Mouse (Mus musculus): Measurements from ENCODE around the gene Npm3. TPM values are rescaled to one million over a fixed set of nuclear protein-coding genes. Genes with fewer than 3 reads are reported as not detected.
A peak's percentile ranks its signal among the peaks of the same experiment; 100 is the strongest.

Npm3 gene
- polyA plus RNA-seq, 1 experiment, result 68.2 TPM

GRCm38 (mm10) chr19:45747028-45747867, 2.1 kb downstream of the Npm3 start:
- Histone ChIP-seq H3K27me3 (ENCODE audit: control insufficient read depth, insufficient read depth, low read length) (peaks cover 14% of the 10 kb centered on the region), H3K27ac (ENCODE audit: insufficient read depth, low read length) (no peak overlapping the region), H3K4me3 (ENCODE audit: extremely low read depth, insufficient read depth, insufficient read length) (no peak overlapping the region), H3K4me1 (ENCODE audit: control insufficient read depth, insufficient read depth, insufficient read length) (peaks cover 13% of the 10 kb centered on the region), H3K36me3 (ENCODE audit: control insufficient read depth, insufficient read depth, low read length) (peaks cover 8% of the 10 kb centered on the region)
- DNase-seq (ENCODE audit: low read depth in 1 of 2, low spot score in 2 of 2), result peak; percentile 67 to 77
- TF ChIP-seq CTCF (IDR thresholded peaks at IDR 0.05; ENCODE audit: extremely low read depth, insufficient read depth, insufficient read length, insufficient replicate concordance), result peak; percentile 64; the same call in 1 of the 2 replicates
- TF ChIP-seq POLR2A (IDR thresholded peaks at IDR 0.05; ENCODE audit: low read depth, low read length), result no peak
- WGBS, result 48% methylated on average over 11 of the region's 11 CpGs

GRCm38 (mm10) chr19:45746153-45747020, 3.0 kb downstream of the Npm3 start:
- TF ChIP-seq POLR2A (IDR thresholded peaks at IDR 0.05; ENCODE audit: low read depth, low read length) (no peak), CTCF (IDR thresholded peaks at IDR 0.05; ENCODE audit: extremely low read depth, insufficient read depth, insufficient read length, insufficient replicate concordance) (peak; percentile 74; the same call in 1 of the 2 replicates)
- Histone ChIP-seq H3K27ac (ENCODE audit: insufficient read depth, low read length) (no peak overlapping the region), H3K36me3 (ENCODE audit: control insufficient read depth, insufficient read depth, low read length) (peaks cover 3% of the 10 kb centered on the region; the same call in 1 of the 2 replicates), H3K4me3 (ENCODE audit: extremely low read depth, insufficient read depth, insufficient read length) (no peak overlapping the region), H3K4me1 (ENCODE audit: control insufficient read depth, insufficient read depth, insufficient read length) (peaks cover 13% of the 10 kb centered on the region), H3K27me3 (ENCODE audit: control insufficient read depth, insufficient read depth, low read length) (peaks cover 19% of the 10 kb centered on the region)
- 15% methylated on average over 29 of the region's 29 CpGs for WGBS
- peak; percentile 58 to 67 for DNase-seq (ENCODE audit: low read depth in 1 of 2, low spot score in 2 of 2)

GRCm38 (mm10) chr19:45745344-45746152, 3.8 kb downstream of the Npm3 start:
- DNase-seq (ENCODE audit: low read depth in 1 of 2, low spot score in 2 of 2), result no peak
- peaks cover 22% of the 10 kb centered on the region for H3K27me3 ChIP-seq (ENCODE audit: control insufficient read depth, insufficient read depth, low read length)
- 0 out of 2 replicates have a peak, but pooled peaks cover under 1% of the 10 kb centered on the region for H3K36me3 ChIP-seq (ENCODE audit: control insufficient read depth, insufficient read depth, low read length)
- H3K4me1 ChIP-seq (ENCODE audit: control insufficient read depth, insufficient read depth, insufficient read length), result peaks cover 13% of the 10 kb centered on the region
- TF ChIP-seq POLR2A (IDR thresholded peaks at IDR 0.05; ENCODE audit: low read depth, low read length) (no peak), CTCF (IDR thresholded peaks at IDR 0.05; ENCODE audit: extremely low read depth, insufficient read depth, insufficient read length, insufficient replicate concordance) (no peak)
- WGBS, result 34% methylated on average over 32 of the region's 32 CpGs
- no peak overlapping the region for H3K27ac ChIP-seq (ENCODE audit: insufficient read depth, low read length)
- no peak overlapping the region for H3K4me3 ChIP-seq (ENCODE audit: extremely low read depth, insufficient read depth, insufficient read length)

GRCm38 (mm10) chr19:45743619-45744018, 5.8 kb downstream of the Npm3 start:
- Histone ChIP-seq H3K27me3 (ENCODE audit: control insufficient read depth, insufficient read depth, low read length) (peaks cover 22% of the 10 kb centered on the region), H3K36me3 (ENCODE audit: control insufficient read depth, insufficient read depth, low read length) (no peaks in the 10 kb centered on the region), H3K4me1 (ENCODE audit: control insufficient read depth, insufficient read depth, insufficient read length) (peaks cover 10% of the 10 kb centered on the region), H3K27ac (ENCODE audit: insufficient read depth, low read length) (no peak overlapping the region), H3K4me3 (ENCODE audit: extremely low read depth, insufficient read depth, insufficient read length) (no peak overlapping the region)
- no peak for TF ChIP-seq POLR2A (IDR thresholded peaks at IDR 0.05; ENCODE audit: low read depth, low read length)
- no peak for TF ChIP-seq CTCF (IDR thresholded peaks at IDR 0.05; ENCODE audit: extremely low read depth, insufficient read depth, insufficient read length, insufficient replicate concordance)
- DNase-seq (ENCODE audit: low read depth in 1 of 2, low spot score in 2 of 2), result no peak
- 85% methylated on average over 7 of the region's 7 CpGs for WGBS

GRCm38 (mm10) chr19:45742984-45743575, 6.3 kb downstream of the Npm3 start:
- Histone ChIP-seq H3K4me3 (ENCODE audit: extremely low read depth, insufficient read depth, insufficient read length) (no peak overlapping the region), H3K27me3 (ENCODE audit: control insufficient read depth, insufficient read depth, low read length) (peaks cover 22% of the 10 kb centered on the region), H3K27ac (ENCODE audit: insufficient read depth, low read length) (no peak overlapping the region), H3K36me3 (ENCODE audit: control insufficient read depth, insufficient read depth, low read length) (no peaks in the 10 kb centered on the region), H3K4me1 (ENCODE audit: control insufficient read depth, insufficient read depth, insufficient read length) (peaks cover 5% of the 10 kb centered on the region)
- no peak for DNase-seq (ENCODE audit: low read depth in 1 of 2, low spot score in 2 of 2)
- WGBS, result 20% methylated on average over 20 of the region's 44 CpGs
- TF ChIP-seq CTCF (IDR thresholded peaks at IDR 0.05; ENCODE audit: extremely low read depth, insufficient read depth, insufficient read length, insufficient replicate concordance) (no peak), POLR2A (IDR thresholded peaks at IDR 0.05; ENCODE audit: low read depth, low read length) (no peak)
